Mouse (Mus musculus): ENCODE data around the gene Nlgn1.
"Not testable (repeated sequence)": the region's sequence is repeated elsewhere in the genome, so short reads cannot be mapped to it uniquely, and the experiment has no call there.

Gene Nlgn1

DNA sequence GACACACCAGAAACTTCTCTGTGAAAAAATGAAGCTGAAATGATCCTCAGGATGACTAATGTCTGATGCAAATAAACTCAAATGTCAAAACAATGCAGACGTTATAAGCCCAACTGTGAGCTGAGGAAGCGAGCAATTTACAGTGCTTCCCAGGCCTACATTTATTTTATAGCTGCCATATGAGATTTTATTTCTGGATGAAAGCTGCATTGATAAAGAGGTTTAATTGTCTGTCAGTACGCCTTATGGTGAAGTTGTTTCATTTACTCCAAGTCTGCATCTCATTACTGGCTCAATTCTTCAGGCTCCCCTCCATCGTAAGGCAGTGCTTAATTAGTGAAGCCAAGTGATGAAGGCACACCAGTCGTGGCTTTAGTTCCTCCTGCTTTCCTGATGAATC is 734.7 kb downstream of the Nlgn1 start:
- Histone ChIP-seq H3K36me3 (ENCODE audit: insufficient read depth, low read length) (no peaks in the 10 kb centered on the region), H3K4me1 (replicated peaks; ENCODE audit: low read depth, low read length) (no peaks in the 10 kb centered on the region), H3K27me3 (ENCODE audit: insufficient read depth, low read length) (no peaks in the 10 kb centered on the region), H3K9me3 (ENCODE audit: low read length) (no peaks in the 10 kb centered on the region), H3K4me3 (replicated peaks; ENCODE audit: low read length) (no peak overlapping the region)
- TF ChIP-seq CTCF (conservative IDR thresholded peaks at IDR 0.05; ENCODE audit: low read length) (no peak), POU5F1 (IDR thresholded peaks at IDR 0.05; ENCODE audit: borderline replicate concordance, low read length) (no peak), NANOG (IDR thresholded peaks at IDR 0.05; ENCODE audit: borderline replicate concordance, low read length) (no peak)

DNA sequence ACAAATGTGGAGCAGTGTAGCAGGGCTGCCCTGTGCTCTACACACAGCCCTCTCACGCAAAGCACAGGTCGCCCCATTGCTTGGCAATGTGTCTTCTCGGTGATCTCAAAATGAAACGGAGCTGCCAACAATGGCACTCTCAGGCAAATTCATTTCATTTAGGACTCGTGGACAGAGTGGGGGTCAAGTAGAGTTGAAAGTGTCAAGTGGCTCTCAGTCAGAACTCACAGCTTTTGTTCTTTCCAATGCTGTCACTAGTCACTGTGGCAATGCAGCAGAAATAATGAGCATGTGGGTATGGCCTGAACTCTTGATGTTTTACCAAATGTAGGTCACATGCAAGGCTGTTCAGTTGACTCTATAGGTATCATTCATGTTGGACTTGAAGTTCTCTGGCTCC is 756.7 kb downstream of the Nlgn1 start:
- Histone ChIP-seq H3K9me3 (ENCODE audit: low read length) (no peaks in the 10 kb centered on the region), H3K4me1 (replicated peaks; ENCODE audit: low read depth, low read length) (no peaks in the 10 kb centered on the region), H3K27me3 (ENCODE audit: insufficient read depth, low read length) (no peaks in the 10 kb centered on the region), H3K4me3 (replicated peaks; ENCODE audit: low read length) (no peak overlapping the region), H3K36me3 (ENCODE audit: insufficient read depth, low read length) (no peaks in the 10 kb centered on the region)
- TF ChIP-seq NANOG (IDR thresholded peaks at IDR 0.05; ENCODE audit: borderline replicate concordance, low read length), result no peak
- no peak for TF ChIP-seq POU5F1 (IDR thresholded peaks at IDR 0.05; ENCODE audit: borderline replicate concordance, low read length)
- no peak for TF ChIP-seq CTCF (conservative IDR thresholded peaks at IDR 0.05; ENCODE audit: low read length)

DNA sequence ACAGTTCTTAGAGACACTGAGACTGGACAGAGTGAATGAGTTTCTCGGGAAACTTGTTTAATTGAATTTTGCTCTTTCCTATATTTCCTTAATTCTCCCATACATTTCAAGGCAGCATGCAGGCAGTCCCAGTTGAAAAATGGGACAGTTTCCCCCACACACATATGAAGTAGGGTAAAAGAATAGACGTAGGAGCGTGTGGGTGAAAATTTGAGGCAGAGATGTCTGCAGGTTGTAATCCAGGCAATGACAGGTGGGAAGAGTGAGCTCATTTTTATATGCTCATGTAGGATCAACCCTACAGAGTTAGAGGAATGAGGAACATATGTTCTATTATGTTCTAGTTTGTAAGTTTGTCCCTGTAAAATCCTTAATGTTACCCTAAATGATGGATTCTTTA is 757.4 kb downstream of the Nlgn1 start:
- Histone ChIP-seq H3K9me3 (ENCODE audit: low read length) (no peaks in the 10 kb centered on the region), H3K27me3 (ENCODE audit: insufficient read depth, low read length) (no peaks in the 10 kb centered on the region), H3K36me3 (ENCODE audit: insufficient read depth, low read length) (no peaks in the 10 kb centered on the region), H3K4me1 (replicated peaks; ENCODE audit: low read depth, low read length) (no peaks in the 10 kb centered on the region), H3K4me3 (replicated peaks; ENCODE audit: low read length) (no peak overlapping the region)
- TF ChIP-seq CTCF (conservative IDR thresholded peaks at IDR 0.05; ENCODE audit: low read length), result no peak
- TF ChIP-seq NANOG (IDR thresholded peaks at IDR 0.05; ENCODE audit: borderline replicate concordance, low read length), result no peak
- TF ChIP-seq POU5F1 (IDR thresholded peaks at IDR 0.05; ENCODE audit: borderline replicate concordance, low read length), result no peak

DNA sequence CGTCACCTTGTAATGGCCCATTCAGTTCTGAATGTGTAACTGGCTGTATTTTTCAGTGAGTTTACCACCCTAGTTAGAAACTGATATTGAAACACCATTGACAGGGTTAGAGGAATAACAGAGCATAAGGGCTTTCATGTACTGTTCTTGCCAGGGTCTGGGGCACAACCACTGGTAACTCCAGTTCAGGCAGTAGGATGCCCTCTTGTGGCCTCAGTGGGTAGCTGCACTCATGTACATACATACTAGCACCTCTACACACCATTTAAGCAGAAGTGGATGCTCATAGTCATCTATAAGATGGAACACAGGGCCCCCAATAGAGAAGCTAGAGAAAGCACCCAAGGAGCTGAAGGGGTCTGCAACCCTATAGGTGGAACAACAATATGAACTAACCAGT is 773.7 kb downstream of the Nlgn1 start:
- not testable (repeated sequence) for H3K36me3 ChIP-seq (ENCODE audit: insufficient read depth, low read length); H3K9me3 ChIP-seq (ENCODE audit: low read length); H3K4me3 ChIP-seq (replicated peaks; ENCODE audit: low read length); H3K27me3 ChIP-seq (ENCODE audit: insufficient read depth, low read length); H3K4me1 ChIP-seq (replicated peaks; ENCODE audit: low read depth, low read length)
- TF ChIP-seq CTCF (conservative IDR thresholded peaks at IDR 0.05; ENCODE audit: low read length), result peak; percentile 58

DNA sequence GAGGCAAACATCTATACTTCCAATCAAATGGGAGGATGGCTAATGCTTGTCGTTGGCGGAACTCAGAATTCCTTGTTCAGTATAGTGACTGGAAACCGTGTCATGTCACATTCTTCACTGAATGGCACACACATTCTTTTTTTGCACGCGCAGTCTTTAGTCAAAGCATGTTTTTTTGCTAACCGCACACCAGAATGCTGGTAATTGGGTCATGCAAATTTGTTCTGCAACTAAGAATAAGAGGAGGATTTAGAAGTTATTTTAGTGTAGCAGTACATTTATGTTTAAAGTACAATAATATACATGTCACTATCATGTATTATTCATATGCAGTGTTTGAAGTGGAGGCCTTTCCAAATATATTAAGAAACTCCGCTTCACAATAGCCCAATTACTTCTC is 783.2 kb downstream of the Nlgn1 start:
- not testable (repeated sequence) for H3K4me3 ChIP-seq (replicated peaks; ENCODE audit: low read length); H3K27me3 ChIP-seq (ENCODE audit: insufficient read depth, low read length); H3K4me1 ChIP-seq (replicated peaks; ENCODE audit: low read depth, low read length)

DNA sequence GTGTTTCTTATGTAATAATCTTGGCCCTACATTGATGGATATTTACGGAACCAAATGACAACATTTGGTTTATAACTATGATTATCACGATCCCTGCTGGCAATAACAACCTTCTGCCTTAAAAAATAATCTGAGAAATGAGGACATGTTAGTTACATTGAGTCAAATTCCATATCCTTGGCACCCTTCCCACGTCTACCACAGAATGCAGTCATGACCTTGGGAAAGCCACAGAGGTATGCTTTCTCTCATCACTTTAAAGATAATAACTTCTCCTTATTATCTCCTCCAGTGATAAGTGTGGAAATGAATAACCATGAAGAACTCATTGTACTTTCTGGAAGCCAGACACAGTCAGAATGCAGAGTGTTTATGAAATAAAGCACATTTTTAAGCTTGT is 808.0 kb downstream of the Nlgn1 start:
- not testable (repeated sequence) for H3K36me3 ChIP-seq (ENCODE audit: insufficient read depth, low read length); H3K4me3 ChIP-seq (replicated peaks; ENCODE audit: low read length); H3K27me3 ChIP-seq (ENCODE audit: insufficient read depth, low read length); H3K4me1 ChIP-seq (replicated peaks; ENCODE audit: low read depth, low read length); H3K9me3 ChIP-seq (ENCODE audit: low read length)

More for the DNA sequence above, 783.2 kb downstream of the Nlgn1 start:
- not testable (repeated sequence) for H3K9me3 ChIP-seq (ENCODE audit: low read length); H3K36me3 ChIP-seq (ENCODE audit: insufficient read depth, low read length)

DNA sequence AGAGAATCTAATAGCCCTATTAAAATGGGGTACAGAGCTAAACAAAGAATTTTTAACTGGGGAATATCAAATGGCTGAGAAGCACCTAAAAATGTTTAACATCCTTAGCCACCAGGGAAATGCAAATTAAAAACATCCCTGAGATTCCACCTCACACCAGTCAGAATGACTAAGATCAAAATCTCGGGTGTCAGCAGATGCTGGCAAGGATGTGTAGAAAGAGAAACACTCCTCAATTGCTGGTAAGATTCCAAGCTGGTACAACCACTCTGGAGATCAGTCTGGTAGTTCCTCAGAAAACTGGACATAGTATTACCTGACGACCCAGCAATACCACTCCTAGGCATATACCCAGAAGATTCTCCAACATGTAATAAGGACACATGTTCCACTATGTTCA is 869.2 kb downstream of the Nlgn1 start:
- TF ChIP-seq CTCF (conservative IDR thresholded peaks at IDR 0.05; ENCODE audit: low read length) (no peak), POU5F1 (IDR thresholded peaks at IDR 0.05; ENCODE audit: borderline replicate concordance, low read length) (no peak), NANOG (IDR thresholded peaks at IDR 0.05; ENCODE audit: borderline replicate concordance, low read length) (no peak)
- no peak overlapping the region for H3K4me3 ChIP-seq (replicated peaks; ENCODE audit: low read length)
- H3K9me3 ChIP-seq (ENCODE audit: low read length), result no peaks in the 10 kb centered on the region
- no peaks in the 10 kb centered on the region for H3K27me3 ChIP-seq (ENCODE audit: insufficient read depth, low read length)
- H3K36me3 ChIP-seq (ENCODE audit: insufficient read depth, low read length), result no peaks in the 10 kb centered on the region
- no peaks in the 10 kb centered on the region for H3K4me1 ChIP-seq (replicated peaks; ENCODE audit: low read depth, low read length)

DNA sequence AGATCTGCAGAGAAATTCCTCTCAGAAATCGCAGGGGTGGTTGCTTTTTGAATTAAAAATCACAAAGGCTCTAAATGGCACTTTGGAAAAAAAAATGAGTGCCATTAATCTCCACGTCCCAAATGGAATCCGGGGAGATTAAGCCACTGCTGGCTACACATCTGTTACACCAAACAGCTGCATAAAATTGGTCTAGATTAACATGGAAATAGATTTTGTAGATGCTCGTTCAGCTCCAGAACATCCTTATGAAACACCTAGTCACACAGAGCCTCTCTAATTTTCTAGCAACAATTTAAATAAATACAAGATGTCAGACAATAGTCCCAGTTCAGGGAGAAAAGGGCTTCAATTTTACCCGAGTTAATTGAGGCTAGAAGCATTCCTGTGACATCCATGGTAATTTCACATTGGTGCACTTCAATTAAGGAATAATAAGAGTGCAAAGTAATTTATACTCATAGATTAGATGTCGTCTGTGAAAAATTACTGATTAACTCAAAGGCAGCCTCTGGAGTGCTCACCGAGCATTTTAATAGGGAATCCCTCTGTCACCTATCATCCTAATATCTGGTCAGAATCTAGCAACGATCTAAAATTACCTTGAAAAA is 875.9 kb downstream of the Nlgn1 start:
- H3K9me3 ChIP-seq (ENCODE audit: low read length), result no peaks in the 10 kb centered on the region
- H3K27me3 ChIP-seq (ENCODE audit: insufficient read depth, low read length), result no peaks in the 10 kb centered on the region
- TF ChIP-seq POU5F1 (IDR thresholded peaks at IDR 0.05; ENCODE audit: borderline replicate concordance, low read length) (no peak), CTCF (conservative IDR thresholded peaks at IDR 0.05; ENCODE audit: low read length) (no peak), NANOG (IDR thresholded peaks at IDR 0.05; ENCODE audit: borderline replicate concordance, low read length) (no peak)
- H3K4me3 ChIP-seq (replicated peaks; ENCODE audit: low read length), result no peak overlapping the region
- peaks cover 15% of the 10 kb centered on the region for H3K4me1 ChIP-seq (replicated peaks; ENCODE audit: low read depth, low read length)
- H3K36me3 ChIP-seq (ENCODE audit: insufficient read depth, low read length), result no peaks in the 10 kb centered on the region

DNA sequence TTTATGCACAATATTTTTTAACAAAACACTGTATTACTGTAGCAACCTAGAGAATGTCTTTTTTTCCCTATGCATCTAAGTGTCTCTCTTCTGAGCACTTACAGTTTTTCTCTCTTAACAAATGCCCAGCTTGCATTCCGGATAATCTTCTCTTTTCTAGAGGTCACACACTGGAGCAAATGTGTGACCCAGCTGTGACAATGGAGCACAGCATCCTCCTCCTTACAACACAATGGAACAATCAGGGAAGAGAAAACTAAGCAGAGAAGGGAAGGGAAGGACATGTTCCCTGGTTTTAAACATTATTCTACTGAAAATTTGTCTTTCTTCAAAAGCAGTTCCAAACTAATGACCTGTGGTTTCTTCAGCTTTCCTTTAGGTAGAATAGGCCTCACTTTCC is 879.9 kb downstream of the Nlgn1 start:
- H3K4me1 ChIP-seq (replicated peaks; ENCODE audit: low read depth, low read length), result peaks cover 29% of the 10 kb centered on the region
- H3K36me3 ChIP-seq (ENCODE audit: insufficient read depth, low read length), result no peaks in the 10 kb centered on the region
- TF ChIP-seq NANOG (IDR thresholded peaks at IDR 0.05; ENCODE audit: borderline replicate concordance, low read length) (peak; percentile 79; the same call in 1 of the 2 replicates), POU5F1 (IDR thresholded peaks at IDR 0.05; ENCODE audit: borderline replicate concordance, low read length) (no peak), CTCF (conservative IDR thresholded peaks at IDR 0.05; ENCODE audit: low read length) (no peak)
- peaks cover 7% of the 10 kb centered on the region; the same call in 1 of the 2 replicates for H3K9me3 ChIP-seq (ENCODE audit: low read length)
- no peak overlapping the region for H3K4me3 ChIP-seq (replicated peaks; ENCODE audit: low read length)
- H3K27me3 ChIP-seq (ENCODE audit: insufficient read depth, low read length), result no peaks in the 10 kb centered on the region
